Mouse (Mus musculus) kidney, postnatal 36 days (tissue): ENCODE results near the gene Rhobtb1.

Source experiments
- DNase-seq, 2 experiments: peaks; one replicate each; pipeline ENCODE4 v3.0.0; 2021 to 2022; ENCODE audit warnings: mixed read lengths in 2 of 2

Rhobtb1 gene

GRCm38 (mm10) chr10:69276920-69277435, 125.7 kb downstream of the Rhobtb1 start:
- no peak for DNase-seq

- DNase-seq: peak; percentile 44 to 46
Measured at GRCm38 (mm10) chr10:69278764-69279606, 127.8 kb downstream of the Rhobtb1 start.

- no peak for DNase-seq
Measured at GRCm38 (mm10) chr10:69279607-69279978, 128.4 kb downstream of the Rhobtb1 start.

DNA sequence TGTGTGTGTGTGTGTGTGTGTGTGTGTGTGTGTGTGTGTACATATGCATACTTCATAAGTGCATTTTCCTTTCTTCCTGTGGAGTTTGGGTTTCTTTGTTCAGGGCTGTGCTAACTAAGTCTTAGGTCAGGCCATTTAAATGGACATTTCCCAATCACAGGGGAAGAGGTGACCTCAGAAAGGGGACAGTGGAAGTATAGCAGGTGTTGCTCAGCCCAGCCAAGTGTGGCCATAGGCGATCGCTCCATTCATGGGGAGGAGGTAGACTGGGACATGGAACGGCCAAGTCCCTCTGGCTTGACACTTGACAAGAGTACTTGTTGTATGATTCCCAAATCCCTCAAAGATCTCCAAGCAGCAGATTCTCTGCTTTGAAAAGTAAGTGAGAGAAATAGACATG, 135.7 kb downstream of the Rhobtb1 start:
- no peak for DNase-seq

GRCm38 (mm10) chr10:69288086-69288485, 136.9 kb downstream of the Rhobtb1 start:
- DNase-seq: no peak

DNA sequence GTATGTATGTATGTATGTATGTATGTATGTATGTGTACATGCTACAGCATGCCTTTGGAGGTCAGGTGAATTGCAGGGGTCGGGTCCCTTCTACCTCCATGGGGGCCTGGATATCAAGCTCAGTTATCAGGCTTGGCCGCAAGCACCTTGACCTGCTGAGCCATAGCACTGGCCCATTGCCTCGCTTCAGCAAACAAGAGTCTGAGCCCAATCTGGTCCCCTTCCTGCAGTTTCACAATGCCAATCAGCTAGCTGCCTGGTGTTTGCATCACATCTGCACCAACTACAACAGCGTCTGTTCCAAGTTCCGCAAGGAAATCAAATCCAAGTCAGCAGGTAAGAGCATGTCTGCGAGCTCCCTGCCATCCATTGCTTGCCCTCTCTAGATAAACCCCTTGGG, 137.5 kb downstream of the Rhobtb1 start:
- DNase-seq: no peak

DNA sequence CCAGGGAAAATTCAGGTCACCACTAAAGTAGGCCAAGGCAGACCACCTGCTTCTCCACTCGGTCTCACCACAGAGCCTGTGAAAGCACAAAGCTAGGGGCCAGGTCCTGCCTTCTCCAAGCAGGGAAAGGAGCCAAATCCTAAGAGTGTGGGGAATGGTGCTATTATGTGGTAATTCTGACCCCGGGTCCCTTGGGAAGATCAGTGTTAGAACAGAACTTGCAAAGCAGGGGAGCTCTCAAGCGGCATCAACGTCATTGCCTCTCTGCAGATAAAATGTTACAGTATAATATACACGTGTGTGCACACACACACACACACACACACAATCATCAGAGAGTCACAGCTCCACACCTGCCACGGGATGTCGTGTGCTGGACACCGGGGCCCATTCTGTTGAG, 139.5 kb downstream of the Rhobtb1 start:
- DNase-seq: no peak

DNA sequence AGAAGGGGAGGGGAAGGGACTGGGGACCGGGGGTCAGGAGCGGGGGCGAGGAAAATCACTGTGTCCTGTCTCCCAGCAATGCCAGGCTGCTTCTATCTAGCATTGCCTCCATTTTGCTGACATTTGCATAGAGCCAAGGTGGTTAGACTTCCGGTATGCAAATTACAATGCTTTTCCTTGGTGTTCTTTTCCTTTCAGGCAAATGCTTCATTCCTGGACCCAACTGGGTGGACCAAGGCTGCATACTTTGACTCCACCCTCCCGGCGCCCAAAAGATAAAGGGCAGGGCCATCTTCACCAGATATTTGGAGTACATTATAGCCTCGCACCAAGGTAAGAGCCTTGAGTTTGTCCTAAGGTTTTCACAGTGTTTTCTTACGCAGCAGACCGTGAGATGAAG, 144.7 kb downstream of the Rhobtb1 start:
- DNase-seq: no peak

GRCm38 (mm10) chr10:69299985-69300384, 148.8 kb downstream of the Rhobtb1 start:
- no peak for DNase-seq

- no peak for DNase-seq
Measured at GRCm38 (mm10) chr10:69302667-69303066, 151.4 kb downstream of the Rhobtb1 start.

DNA sequence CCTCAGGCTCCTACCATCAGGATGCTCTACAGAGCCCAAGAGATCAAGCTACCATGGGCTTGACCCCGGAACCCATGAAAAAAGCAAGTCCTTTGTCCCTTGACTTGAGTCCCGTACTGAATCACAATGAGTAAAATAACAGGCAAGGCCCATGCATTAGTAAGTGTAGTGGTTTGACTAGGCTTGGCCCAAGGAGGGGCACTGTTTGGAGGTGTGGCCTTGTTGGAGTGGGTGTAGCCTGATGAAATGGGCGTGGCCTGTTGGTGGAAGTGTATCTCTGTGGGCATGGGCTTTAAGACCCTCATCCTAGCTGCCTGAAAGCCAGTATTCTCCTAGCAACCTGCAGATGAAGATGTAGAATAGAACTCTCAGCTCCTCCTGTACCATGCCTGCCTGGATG, 153.6 kb downstream of the Rhobtb1 start:
- no peak for DNase-seq

DNA sequence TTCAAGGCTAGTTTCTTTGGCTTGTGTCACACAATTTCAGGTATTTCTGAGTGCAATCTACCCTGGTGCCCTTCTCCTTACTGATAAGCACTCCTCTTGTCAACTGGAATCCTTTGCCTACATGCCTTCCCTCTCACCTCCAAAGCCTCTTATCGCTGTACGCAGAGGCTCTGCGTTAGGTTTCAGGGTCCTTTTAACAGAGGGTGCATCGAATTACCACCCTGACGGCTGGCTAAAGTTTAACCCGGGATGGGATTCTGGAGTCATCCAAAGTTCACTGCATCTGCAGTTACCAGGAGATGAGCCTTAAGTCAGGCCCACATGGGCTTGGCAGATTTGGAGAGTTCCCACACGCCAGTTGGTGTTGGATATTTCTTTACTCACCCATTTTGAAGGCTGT, 154.4 kb downstream of the Rhobtb1 start:
- peak; percentile 80 to 81 for DNase-seq

- DNase-seq: peak; percentile 35 to 78
Measured at GRCm38 (mm10) chr10:69306205-69306604, 155.0 kb downstream of the Rhobtb1 start.

DNA sequence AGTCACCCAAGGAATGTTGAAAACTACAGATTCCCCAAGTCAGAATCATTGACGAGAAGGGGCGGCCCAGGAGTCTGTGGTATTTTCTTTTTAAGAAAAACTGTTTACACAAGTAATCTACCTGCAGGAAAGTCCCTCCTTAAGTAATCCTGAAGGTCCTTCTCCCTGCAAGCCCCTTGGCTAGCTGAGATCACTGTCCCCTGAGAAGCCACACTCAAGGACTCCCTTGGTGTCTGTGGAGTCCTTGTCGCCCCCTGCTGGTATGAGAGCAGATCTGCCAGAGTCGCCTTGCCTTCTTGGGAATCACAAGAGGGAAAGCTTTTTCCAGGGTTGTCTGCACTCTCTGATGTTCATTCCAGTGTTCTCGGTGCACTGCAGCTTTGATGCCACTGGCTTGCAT, 155.8 kb downstream of the Rhobtb1 start:
- peak; percentile 73 to 81 for DNase-seq

- DNase-seq: no peak
Measured at GRCm38 (mm10) chr10:69309109-69309508, 157.9 kb downstream of the Rhobtb1 start.

GRCm38 (mm10) chr10:69311867-69312266, 160.6 kb downstream of the Rhobtb1 start:
- no peak for DNase-seq

- no peak for DNase-seq
Measured at GRCm38 (mm10) chr10:69313944-69314343, 162.7 kb downstream of the Rhobtb1 start.

- DNase-seq: no peak
Measured at GRCm38 (mm10) chr10:69318514-69318913, 167.3 kb downstream of the Rhobtb1 start.

DNA sequence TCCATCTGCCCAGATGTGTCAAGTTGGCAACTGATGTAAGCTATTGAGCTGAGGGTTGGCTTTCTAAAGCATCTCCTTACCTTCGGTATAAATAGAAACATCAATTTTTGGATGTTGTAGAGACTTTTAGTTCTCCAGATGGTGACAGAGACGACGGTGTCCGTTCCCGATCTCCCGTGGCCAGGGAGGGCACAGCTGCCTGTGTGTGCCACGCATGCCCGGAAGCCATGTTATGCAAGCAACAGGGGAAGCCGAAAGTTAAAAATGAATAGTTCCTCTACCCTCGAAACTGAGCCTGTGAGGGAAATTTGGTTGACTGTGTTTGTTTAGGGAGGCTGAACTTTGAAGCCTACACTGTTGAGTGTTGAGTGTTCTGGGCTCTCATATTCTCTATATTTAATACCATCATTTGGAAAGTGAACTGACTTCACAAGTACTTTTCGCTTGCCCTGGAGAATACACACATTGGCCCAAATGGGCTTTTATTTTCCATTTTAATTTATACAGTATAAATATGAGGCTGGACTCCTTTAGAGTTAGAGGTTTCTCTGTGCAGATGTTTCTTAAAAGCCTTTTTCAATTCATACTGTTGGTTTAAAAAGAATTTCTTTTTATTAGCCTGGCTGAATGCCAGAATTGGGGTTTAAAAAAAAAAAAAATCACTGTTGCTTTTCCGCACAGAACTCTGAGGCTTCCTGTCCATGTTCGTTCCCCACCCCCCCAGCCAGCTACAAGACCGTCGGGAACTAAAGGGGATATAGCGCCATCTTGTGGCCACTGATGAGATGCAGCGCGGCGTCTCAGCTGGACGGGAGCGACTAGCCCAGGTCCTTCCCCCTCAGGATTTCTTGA, 169.7 kb downstream of the Rhobtb1 start:
- DNase-seq: peak; percentile 89 to 94

DNA sequence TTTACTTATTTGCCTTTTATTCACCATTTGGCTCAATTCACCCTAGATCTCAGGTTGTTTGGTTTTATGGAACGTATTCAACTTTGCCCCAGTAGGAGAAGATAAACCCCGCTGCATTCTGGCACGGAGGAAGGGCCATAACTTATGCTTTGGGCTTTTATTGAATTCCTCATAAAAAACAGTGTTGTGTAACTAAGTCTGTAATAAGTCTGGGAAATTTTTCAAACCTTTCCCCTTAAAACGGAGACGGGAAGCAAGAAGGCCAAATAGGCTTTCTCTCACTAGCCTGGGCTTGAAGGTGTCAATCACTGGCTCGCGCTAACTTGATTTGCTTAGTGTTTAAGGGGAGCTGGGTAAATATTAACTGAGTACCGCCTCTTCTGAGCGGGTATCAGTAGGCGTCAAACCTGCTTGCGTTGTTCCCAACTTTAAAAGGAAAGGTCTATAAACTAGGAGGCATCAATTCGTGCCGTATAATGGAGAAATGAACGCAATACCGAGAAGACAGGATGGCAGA, 170.3 kb downstream of the Rhobtb1 start:
- DNase-seq: peak; percentile 46 to 69

DNA sequence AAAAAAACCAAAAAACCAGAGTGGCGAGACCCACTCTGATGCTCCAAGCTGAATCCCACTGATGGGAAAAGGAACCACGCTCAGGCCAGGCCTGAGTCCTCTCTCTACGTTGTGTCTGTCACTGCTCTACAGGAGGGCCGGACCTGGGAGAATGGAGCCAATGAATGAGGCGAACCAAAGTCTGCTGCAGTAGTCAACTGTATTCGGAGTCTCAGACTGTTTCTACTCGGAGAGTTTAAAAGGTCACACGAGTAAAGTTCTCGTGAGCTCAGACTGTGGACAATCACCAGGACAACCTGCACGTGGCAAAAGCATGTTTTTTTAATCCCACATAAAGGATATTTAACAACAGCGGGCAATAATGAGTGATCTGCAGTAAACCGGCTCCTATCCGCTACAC, 172.8 kb downstream of the Rhobtb1 start:
- DNase-seq: peak in 1 of 2 experiments; percentile 21

DNA sequence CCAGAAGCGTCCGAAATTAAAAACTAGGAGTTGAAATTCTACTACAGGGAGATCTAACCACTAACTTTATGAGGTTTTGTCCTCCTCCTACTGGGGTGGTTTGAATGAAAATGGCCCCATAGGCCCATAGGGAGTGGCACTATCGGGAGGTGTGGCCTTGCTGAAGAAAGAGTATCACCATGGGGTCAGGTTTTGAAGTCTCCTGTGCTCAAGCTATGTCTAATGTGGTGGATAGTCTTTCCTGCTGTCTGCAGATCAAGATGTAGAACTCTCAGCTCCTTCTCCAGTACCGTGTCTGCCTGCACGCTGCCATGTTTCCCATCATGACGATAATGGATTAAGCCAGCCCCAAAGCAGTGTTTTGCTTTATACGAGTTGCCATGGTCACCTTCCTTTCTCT, 173.6 kb downstream of the Rhobtb1 start:
- DNase-seq: no peak

- DNase-seq: no peak
Measured at GRCm38 (mm10) chr10:69326433-69326832, 175.2 kb downstream of the Rhobtb1 start.
